Mouse (Mus musculus): Measurements from ENCODE around the gene Pxmp4. TPM values are rescaled to one million over a fixed set of nuclear protein-coding genes. Genes with fewer than 3 reads are reported as not detected.

Gene Pxmp4
- polyA plus RNA-seq, 1 experiment: 7.7 TPM

GRCm38 (mm10) chr2:154546711-154547110 is 56.8 kb downstream of the Pxmp4 start, which contains the start of gene 1700003F12Rik:
Gene 1700003F12Rik (plus strand): TSS chr2:154547085.
- TF ChIP-seq GATA1 (IDR thresholded peaks at IDR 0.05; ENCODE audit: low read length): no peak

- TF ChIP-seq GATA1 (IDR thresholded peaks at IDR 0.05; ENCODE audit: low read length): no peak
Measured at GRCm38 (mm10) chr2:154543567-154544347, 59.8 kb downstream of the Pxmp4 start.

- no peak for TF ChIP-seq GATA1 (IDR thresholded peaks at IDR 0.05; ENCODE audit: low read length)
Measured at GRCm38 (mm10) chr2:154541630-154542029, 61.9 kb downstream of the Pxmp4 start.

GRCm38 (mm10) chr2:154539720-154540119 is 63.8 kb downstream of the Pxmp4 start:
- no peak for TF ChIP-seq GATA1 (IDR thresholded peaks at IDR 0.05; ENCODE audit: low read length)

- no peak for TF ChIP-seq GATA1 (IDR thresholded peaks at IDR 0.05; ENCODE audit: low read length)
Measured at GRCm38 (mm10) chr2:154538710-154539109, 64.8 kb downstream of the Pxmp4 start.

- no peak for TF ChIP-seq GATA1 (IDR thresholded peaks at IDR 0.05; ENCODE audit: low read length)
Measured at GRCm38 (mm10) chr2:154538310-154538709, 65.2 kb downstream of the Pxmp4 start.

Other genes starting within 250 kb of the Pxmp4 start
- gene Cdk5rap1, start 230.7 kb downstream of the Pxmp4 start, polyA plus RNA-seq (2012): 0.73 and 1.9 TPM in 2 replicates
- not detected in 2 replicates for gene Snta1, start 195.6 kb downstream of the Pxmp4 start, polyA plus RNA-seq (2012)
- gene Cbfa2t2, start 167.2 kb downstream of the Pxmp4 start, polyA plus RNA-seq (2012): 8.8 and 12.1 TPM in 2 replicates
- 0.27 TPM in 1 of 2 replicates, not detected in the other for gene 1700003F12Rik, start 56.6 kb downstream of the Pxmp4 start, polyA plus RNA-seq (2012)
- gene Actl10, start 51.9 kb downstream of the Pxmp4 start, polyA plus RNA-seq (2012): 0.06 TPM in 1 of 2 replicates, not detected in the other
- gene Necab3, start 44.8 kb downstream of the Pxmp4 start, polyA plus RNA-seq (2012): 4.0 and 5.2 TPM in 2 replicates
- 77.0 and 90.7 TPM in 2 replicates for gene E2f1, start 33.8 kb downstream of the Pxmp4 start, polyA plus RNA-seq (2012)
- gene Zfp341, start 9.6 kb upstream of the Pxmp4 start, polyA plus RNA-seq (2012): 8.9 and 10.5 TPM in 2 replicates
- 1.0 and 1.7 TPM in 2 replicates for gene 4930519P11Rik, start 9.7 kb upstream of the Pxmp4 start, polyA plus RNA-seq (2012)
- 127 and 144 TPM in 2 replicates for gene Chmp4b, start 48.0 kb upstream of the Pxmp4 start, polyA plus RNA-seq (2012)
- not detected in 2 replicates for gene Gm14214, start 166.3 kb upstream of the Pxmp4 start, polyA plus RNA-seq (2012)
- 628 and 845 TPM in 2 replicates for gene Raly, start 187.4 kb upstream of the Pxmp4 start, polyA plus RNA-seq (2012)
- gene a, start 187.7 kb upstream of the Pxmp4 start, polyA plus RNA-seq (2012): 0.37 and 0.70 TPM in 2 replicates